Mouse (Mus musculus) adrenal gland, adult 18-20 months (tissue): ENCODE data around the gene Atp6v0b. TPM values are rescaled to one million over a fixed set of nuclear protein-coding genes. Genes with fewer than 3 reads are reported as not detected.

ENCODE experiments used
- DNase-seq, 2 experiments: peaks; one replicate each; pipeline ENCODE4 v3.0.0; 2021 to 2022; ENCODE audit warnings: low spot score in 2 of 2
- total RNA-seq, 2 experiments: library from RNA; stranded (reverse); gene quantifications; 1 replicate in 1 of 2; 2 replicates in 1 of 2; pipeline ENCODE4 v1.2.3; 2021

Gene Atp6v0b
- total RNA-seq, 2 experiments from 2014 or later: 222 to 245 TPM

- no peak for DNase-seq
These were observed 47.8 kb downstream of the Atp6v0b start for GRCm38 (mm10) chr4:117839366-117839765.

GRCm38 (mm10) chr4:117837271-117837670, 49.9 kb downstream of the Atp6v0b start:
- no peak for DNase-seq

- DNase-seq: peak; percentile 86 to 92
These were observed 50.8 kb downstream of the Atp6v0b start for GRCm38 (mm10) chr4:117836204-117836767.

- peak; percentile 57 to 64 for DNase-seq
These were observed 51.5 kb downstream of the Atp6v0b start for GRCm38 (mm10) chr4:117835531-117836111.

- DNase-seq: peak; percentile 56 to 69
These were observed 52.1 kb downstream of the Atp6v0b start for GRCm38 (mm10) chr4:117834845-117835530.

GRCm38 (mm10) chr4:117834457-117834844, 52.7 kb downstream of the Atp6v0b start, which contains the start of gene Slc6a9:
TSS of gene Slc6a9 (plus strand) at chr4:117834506.
- DNase-seq: no peak

Other genes starting within 250 kb of the Atp6v0b start
- 10 to 100 TPM; 20.6 to 23.3 TPM for gene Dmap1, start 205.1 kb downstream of the Atp6v0b start, total RNA-seq
- gene Gm12845, start 162.9 kb downstream of the Atp6v0b start, total RNA-seq: not detected
- gene Klf17, start 121.7 kb downstream of the Atp6v0b start, total RNA-seq: not detected
- gene Slc6a9, start 52.8 kb downstream of the Atp6v0b start, total RNA-seq: 10 to 100 TPM in 1 of 2 experiments, 1 to 10 TPM in 1; 6.5 to 11.8 TPM
- under 1 TPM; 0.70 to 0.99 TPM for gene Ccdc24, start 14.8 kb downstream of the Atp6v0b start, total RNA-seq
- gene B4galt2, start 3.8 kb downstream of the Atp6v0b start, total RNA-seq: 10 to 100 TPM in 1 of 2 experiments, 1 to 10 TPM in 1; 9.9 to 12.9 TPM
- gene Dph2, start 4.7 kb upstream of the Atp6v0b start, total RNA-seq: 10 to 100 TPM; 11.7 to 13.3 TPM
- 10 to 100 TPM; 51.6 to 56.3 TPM for gene Ipo13, start 27.7 kb upstream of the Atp6v0b start, total RNA-seq
- gene Artn, start 42.4 kb upstream of the Atp6v0b start, total RNA-seq: under 1 TPM in 1 of 2 experiments, not detected in 1; 0.38 TPM
- 10 to 100 TPM; 37.4 to 40.5 TPM for gene St3gal3, start 247.6 kb upstream of the Atp6v0b start, total RNA-seq